Mouse (Mus musculus) MEL (cell line): Measurements from ENCODE around the gene Frmd4a.

Experiments used
- CHD2 ChIP-seq: IDR thresholded peaks from 2 replicates; pipeline ENCODE4 v1.6.1; 2011; ENCODE audit warnings: low read length, improper control_type of control experiment
- CTCF ChIP-seq, 3 experiments: IDR thresholded peaks in 2 of 3; conservative IDR thresholded peaks in 1 of 3; 2 replicates each; pipeline ENCODE4 v1.5.1; 2011 to 2012; ENCODE audit warnings: low read length in 3 of 3, low read depth in 2 of 3, mild to moderate bottlenecking in 2 of 3, improper control_type of control experiment in 1 of 3, inconsistent platforms in 1 of 3, mixed read lengths in 1 of 3, moderate library complexity in 1 of 3; ENCODE audit not compliant: control insufficient read depth in 1 of 3, insufficient read depth in 1 of 3, poor library complexity in 1 of 3, severe bottlenecking in 1 of 3
- ELF1 ChIP-seq: IDR thresholded peaks from 2 replicates; pipeline ENCODE4 v1.6.1; 2014; ENCODE audit warnings: low read depth, mild to moderate bottlenecking, inconsistent platforms, low read length, improper control_type of control experiment, moderate library complexity
- EP300 ChIP-seq, 2 experiments: IDR thresholded peaks; 2 replicates each; pipeline ENCODE4 v1.6.1; 2011; ENCODE audit warnings: improper control_type of control experiment in 2 of 2, low read length in 2 of 2, low read depth in 1 of 2, mild to moderate bottlenecking in 1 of 2
- HCFC1 ChIP-seq: IDR thresholded peaks from 2 replicates; pipeline ENCODE4 v1.6.1; 2012; ENCODE audit warnings: low read depth, mild to moderate bottlenecking, inconsistent platforms, low read length, improper control_type of control experiment, moderate library complexity
- MAZ ChIP-seq: IDR thresholded peaks from 2 replicates; pipeline ENCODE4 v1.6.1; 2012; ENCODE audit warnings: low read depth, mild to moderate bottlenecking, inconsistent platforms, low read length, improper control_type of control experiment
- MEF2A ChIP-seq: IDR thresholded peaks from 2 replicates; pipeline ENCODE4 v1.6.1; 2014; ENCODE audit warnings: low read depth, mild to moderate bottlenecking, inconsistent platforms, low read length, improper control_type of control experiment; ENCODE audit not compliant: poor library complexity, insufficient replicate concordance, severe bottlenecking; ENCODE audit errors: extremely low read depth
- MYC ChIP-seq: IDR thresholded peaks from 2 replicates; pipeline ENCODE4 v1.6.1; 2011; ENCODE audit warnings: low read depth, mild to moderate bottlenecking, low read length, improper control_type of control experiment, moderate library complexity
- NRF1 ChIP-seq: IDR thresholded peaks from 2 replicates; pipeline ENCODE4 v1.6.1; 2014; ENCODE audit warnings: low read depth, mild to moderate bottlenecking, inconsistent platforms, low read length, improper control_type of control experiment, moderate library complexity; ENCODE audit not compliant: poor library complexity, insufficient read depth, severe bottlenecking
- POLR2A ChIP-seq, 2 experiments: IDR thresholded peaks; 2 replicates each; pipeline ENCODE4 v1.6.1; 2011 to 2012; ENCODE audit warnings: low read length in 2 of 2, mild to moderate bottlenecking in 2 of 2, control low read depth in 1 of 2, improper control_type of control experiment in 1 of 2, low read depth in 1 of 2, moderate library complexity in 1 of 2; ENCODE audit not compliant: control insufficient read depth in 1 of 2, insufficient read depth in 1 of 2, poor library complexity in 1 of 2
- POLR2AphosphoS2 ChIP-seq: IDR thresholded peaks from 2 replicates; pipeline ENCODE4 v1.6.1; 2011; ENCODE audit warnings: low read length, improper control_type of control experiment
- TBP ChIP-seq: IDR thresholded peaks from 2 replicates; pipeline ENCODE4 v1.8.0; 2011; ENCODE audit warnings: low read depth, low read length, improper control_type of control experiment
- ZMIZ1 ChIP-seq: IDR thresholded peaks from 2 replicates; pipeline ENCODE4 v1.6.1; 2012; ENCODE audit warnings: low read depth, mild to moderate bottlenecking, inconsistent platforms, low read length, improper control_type of control experiment, moderate library complexity

DNA sequence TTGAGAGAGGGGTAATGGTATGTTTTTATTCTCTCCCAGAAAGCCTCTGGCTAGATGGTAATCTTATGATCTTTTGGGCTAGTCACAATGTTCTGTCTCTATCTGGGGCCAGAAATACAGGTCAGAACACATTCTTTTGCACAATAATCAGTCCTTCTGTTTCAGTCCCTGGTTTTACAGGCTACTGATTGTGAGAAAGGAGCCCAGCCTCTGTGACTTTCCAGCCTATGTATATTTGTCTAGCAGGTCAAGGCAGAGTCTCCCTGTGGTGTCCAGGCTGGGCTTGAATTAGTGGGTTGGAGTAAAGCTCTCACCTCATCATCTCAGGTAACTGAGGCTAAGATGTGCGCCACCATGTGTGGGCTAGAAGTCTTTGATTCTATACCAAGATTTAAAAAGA is 80.1 kb downstream of the Frmd4a start:
- TF ChIP-seq MYC (no peak), ZMIZ1 (no peak), MAZ (no peak), ELF1 (no peak), CHD2 (no peak), CTCF (IDR thresholded peaks at IDR 0.05 in 2 of 3, conservative IDR thresholded peaks at IDR 0.05 in 1 of 3; ENCODE audit: control insufficient read depth in 1 of 3, insufficient read depth in 1 of 3, low read depth in 2 of 3, low read length in 3 of 3, poor library complexity in 1 of 3, severe bottlenecking in 1 of 3) (no peak), POLR2A (IDR thresholded peaks at IDR 0.05; ENCODE audit: control insufficient read depth in 1 of 2, insufficient read depth in 1 of 2, low read depth in 1 of 2, low read length in 2 of 2, poor library complexity in 1 of 2) (no peak), MEF2A (no peak), EP300 (IDR thresholded peaks at IDR 0.05; ENCODE audit: low read depth in 1 of 2, low read length in 2 of 2) (no peak), TBP (no peak), POLR2AphosphoS2 (no peak), HCFC1 (no peak), NRF1 (no peak)
